Mouse (Mus musculus): ENCODE data around the gene Rab43. TPM values are rescaled to one million over a fixed set of nuclear protein-coding genes. Genes with fewer than 3 reads are reported as not detected.

Rab43 gene
- total and polyA plus RNA-seq, 3 experiments = 4.0 to 13.2 TPM; not detected in 1

GRCm38 (mm10) chr6:87779174-87780165 is 32.5 kb downstream of the Rab43 start:
- Histone ChIP-seq H3K4me3 (ENCODE audit: control insufficient read depth in 1 of 2, insufficient read depth in 1 of 2, low read depth in 2 of 2, low read length in 2 of 2) (no peak overlapping the region), H3K9ac (ENCODE audit: control insufficient read depth, low read depth, low read length, poor library complexity, severe bottlenecking) (no peak overlapping the region)

GRCm38 (mm10) chr6:87778294-87779173 is 33.4 kb downstream of the Rab43 start:
- TF ChIP-seq ZMIZ1 (IDR thresholded peaks at IDR 0.05; ENCODE audit: low read depth, low read length) = no peak
- no peak for TF ChIP-seq NELFE (IDR thresholded peaks at IDR 0.05; ENCODE audit: low read depth, low read length)
- no peak for TF ChIP-seq POLR2A (IDR thresholded peaks at IDR 0.05; ENCODE audit: control insufficient read depth in 1 of 2, insufficient read depth in 1 of 2, low read depth in 1 of 2, low read length in 2 of 2, poor library complexity in 1 of 2)
- no peak for TF ChIP-seq KAT2A (conservative IDR thresholded peaks at IDR 0.05; ENCODE audit: low read depth, low read length)
- TF ChIP-seq RCOR1 (IDR thresholded peaks at IDR 0.05; ENCODE audit: low read depth, low read length) = no peak
- TF ChIP-seq GATA1 (IDR thresholded peaks at IDR 0.05; ENCODE audit: low read depth, low read length) = peak; percentile 27; the same call in 1 of the 2 replicates
- TF ChIP-seq ZKSCAN1 (IDR thresholded peaks at IDR 0.05; ENCODE audit: low read depth, low read length) = no peak
- TF ChIP-seq TCF12 (IDR thresholded peaks at IDR 0.05; ENCODE audit: low read depth, low read length) = 0 out of 2 replicates have a peak, but pooled peaks have one; percentile 8
- 0 out of 2 replicates have a peak, but pooled peaks have one; percentile 10 for TF ChIP-seq SIN3A (IDR thresholded peaks at IDR 0.05; ENCODE audit: low read length)
- TF ChIP-seq TBP (IDR thresholded peaks at IDR 0.05; ENCODE audit: low read depth, low read length) = no peak
- TF ChIP-seq ETS1 (IDR thresholded peaks at IDR 0.05; ENCODE audit: low read depth, low read length) = 0 out of 2 replicates have a peak, but pooled peaks have one; percentile 18
- Histone ChIP-seq H3K4me1 (ENCODE audit: control insufficient read depth in 1 of 2, insufficient read depth in 2 of 2, low read length in 2 of 2) (peaks cover 18 to 27% of the 10 kb centered on the region in 2 experiments), H3K4me3 (ENCODE audit: control insufficient read depth in 1 of 2, insufficient read depth in 1 of 2, low read depth in 2 of 2, low read length in 2 of 2) (no peak overlapping the region), H3K27me3 (ENCODE audit: control insufficient read depth in 1 of 2, insufficient read depth in 2 of 2, low read length in 2 of 2) (no peaks in the 10 kb centered on the region), H3K79me2 (ENCODE audit: control insufficient read depth, insufficient read depth, low read length, poor library complexity) (no peaks in the 10 kb centered on the region), H3K36me3 (ENCODE audit: control insufficient read depth in 1 of 2, insufficient read depth in 2 of 2, low read length in 2 of 2) (peaks cover 0 to 18% of the 10 kb centered on the region in 2 experiments; a peak in 2 of 4 replicates), H3K9ac (ENCODE audit: control insufficient read depth, low read depth, low read length, poor library complexity, severe bottlenecking) (peak overlapping the region; percentile 31), H3K27ac (ENCODE audit: control insufficient read depth, low read depth, low read length) (peak overlapping the region; percentile 27), H3K9me3 (replicated peaks; ENCODE audit: insufficient read depth, low read length) (no peaks in the 10 kb centered on the region)
- DNase-seq (ENCODE audit: low read depth, low spot score) = peak; percentile 84

More at GRCm38 (mm10) chr6:87779174-87780165, 32.5 kb downstream of the Rab43 start:
- no peaks in the 10 kb centered on the region for H3K9me3 ChIP-seq (replicated peaks; ENCODE audit: insufficient read depth, low read length)
- no peak for DNase-seq (ENCODE audit: low read depth, low spot score)
- no peak overlapping the region for H3K27ac ChIP-seq (ENCODE audit: control insufficient read depth, low read depth, low read length)
- peak in 1 of 3 experiments; percentile 6; a peak in 1 of 6 replicates for TF ChIP-seq CTCF (IDR thresholded peaks at IDR 0.05 in 2 of 3, conservative IDR thresholded peaks at IDR 0.05 in 1 of 3; ENCODE audit: control insufficient read depth in 1 of 3, insufficient read depth in 1 of 3, low read depth in 2 of 3, low read length in 3 of 3, poor library complexity in 1 of 3, severe bottlenecking in 1 of 3)
- no peak for TF ChIP-seq NELFE (IDR thresholded peaks at IDR 0.05; ENCODE audit: low read depth, low read length)
- no peak for TF ChIP-seq ZC3H11A (IDR thresholded peaks at IDR 0.05; ENCODE audit: low read depth, low read length)
- no peak for TF ChIP-seq GATA1 (IDR thresholded peaks at IDR 0.05; ENCODE audit: low read depth, low read length)
- H3K4me1 ChIP-seq (ENCODE audit: control insufficient read depth in 1 of 2, insufficient read depth in 2 of 2, low read length in 2 of 2) = peaks cover 20 to 27% of the 10 kb centered on the region in 2 experiments
- no peaks in the 10 kb centered on the region for H3K79me2 ChIP-seq (ENCODE audit: control insufficient read depth, insufficient read depth, low read length, poor library complexity)
- H3K36me3 ChIP-seq (ENCODE audit: control insufficient read depth in 1 of 2, insufficient read depth in 2 of 2, low read length in 2 of 2) = peaks cover 0 to 21% of the 10 kb centered on the region in 2 experiments; a peak in 2 of 4 replicates
- no peaks in the 10 kb centered on the region for H3K27me3 ChIP-seq (ENCODE audit: control insufficient read depth in 1 of 2, insufficient read depth in 2 of 2, low read length in 2 of 2)

Measured in MEL (cell line).